Mouse (Mus musculus) retina, embryonic 14.5 days (tissue): ENCODE measurements around the gene Ces1b.

Experiments
- DNase-seq: peaks from one replicate; pipeline ENCODE4 v3.0.0-alpha.2; 2015; ENCODE audit warnings: low spot score

Ces1b gene

DNA sequence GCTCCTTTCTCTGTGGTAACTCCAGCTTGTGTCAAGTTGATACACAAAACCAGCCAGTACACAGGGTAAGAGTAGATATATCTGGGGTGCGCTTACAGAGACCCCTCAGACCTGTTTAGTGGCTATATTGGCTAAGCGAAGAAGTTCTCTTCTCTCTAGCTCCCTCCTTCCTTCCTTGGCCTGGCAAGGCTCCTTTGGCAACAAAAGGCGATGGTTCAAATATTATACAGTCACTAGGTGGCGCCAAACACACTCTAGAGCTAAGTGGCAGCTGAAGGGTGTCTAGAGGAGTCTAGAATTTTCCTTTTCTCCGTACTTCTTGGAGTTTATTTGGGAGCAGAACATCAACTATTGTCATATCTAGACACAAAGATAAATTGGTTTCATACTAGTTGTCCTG lies 69.5 kb downstream of the Ces1b start:
- peak; percentile 87 for DNase-seq
